Mouse (Mus musculus) kidney, adult 2 months (tissue): ENCODE measurements at regions not wholly inside any gene's neighbourhood (a gene's known extent, or its start where the extent isn't known, plus 50 kb on each side); places are given as distances from the start of the nearest gene placed in this dataset.

Experiments used
- CTCF ChIP-seq: fragments of 200-500 bp; conservative IDR thresholded peaks from 2 replicates; pipeline ENCODE4 v1.5.1; 2011; ENCODE audit warnings: low read depth, mild to moderate bottlenecking, control low read depth, low read length, moderate library complexity, mixed read lengths; ENCODE audit not compliant: insufficient read depth, insufficient read length
- POLR2A ChIP-seq: fragments of 200-500 bp; IDR thresholded peaks from one replicate; pipeline ENCODE4 v1.6.1; 2011; ENCODE audit warnings: low read depth, low read length, control low read depth

GRCm38 (mm10) chr17:31734521-31734920 lies 56.9 kb downstream of the Cryaa start:
- no peak for TF ChIP-seq CTCF
- no peak for TF ChIP-seq POLR2A
